ENCODE assay signal across 12 mouse cellular contexts in the genomic region with DNA sequence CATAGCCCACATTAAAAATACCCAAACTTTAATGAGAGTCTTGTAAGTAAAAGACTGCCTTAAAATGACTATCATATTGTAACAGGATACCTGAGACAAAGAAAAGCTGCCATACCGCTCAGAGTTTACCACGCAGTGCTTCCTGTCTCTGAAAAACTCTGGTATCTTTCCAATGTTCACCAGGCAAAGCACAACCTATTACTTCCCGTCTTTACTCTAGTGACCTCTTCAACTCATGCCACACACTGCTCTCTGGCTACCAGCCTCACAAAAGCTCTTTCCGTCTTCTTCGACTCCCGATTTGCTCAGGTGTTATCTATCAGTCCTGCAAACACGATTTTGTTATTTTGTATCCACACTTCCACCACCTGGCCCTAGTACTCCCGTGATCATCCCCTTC. TPM values are rescaled to one million over a fixed set of nuclear protein-coding genes. Genes with fewer than 3 reads are reported as not detected.
DNase-seq lines count a peak whose midpoint lies in the region; ATAC-seq and TF ChIP-seq lines count a peak whose summit lies in the region.
"Had no signal": no experiment of that assay in that cellular context is flagged by ENCODE, and none has a peak within 500 bp of the region (broad histone marks: within the 10 kb centered on the region; RNA-seq: fewer than 3 reads in every experiment).

No protein-coding gene starts in this region.

- no peaks in the 10 kb centered on the region for H3K27me3 ChIP-seq in lung, embryonic 16.5 days (ENCODE audit: control insufficient read depth, insufficient read depth, low read depth, low read length)
- no peaks in the 10 kb centered on the region for H3K27me3 ChIP-seq in midbrain, embryonic 14.5 days (ENCODE audit: control insufficient read depth, insufficient read depth, low read length)
- H3K27me3 ChIP-seq: embryonic facial prominence, embryonic 12.5 days; midbrain, embryonic 13.5 days had no signal

- ATAC-seq in lung, embryonic 16.5 days (ENCODE audit: low read depth): no peak
- peak; percentile 18; the same call in 1 of the 2 replicates for ATAC-seq in granulocyte monocyte progenitor cell, adult 5-6 weeks (replicated peaks; ENCODE audit: poor library complexity, severe bottlenecking)
- ATAC-seq in megakaryocyte progenitor cell, adult 5-6 weeks (replicated peaks; ENCODE audit: poor library complexity): 0 out of 2 replicates have a peak, but pooled peaks have one; percentile 15
- no peak for ATAC-seq in midbrain, embryonic 14.5 days (ENCODE audit: low FRiP score, low TSS enrichment)
- ATAC-seq: midbrain, embryonic 13.5 days had no signal

- H3K9me3 ChIP-seq in lung, embryonic 16.5 days (ENCODE audit: control insufficient read depth, low read length): no peaks in the 10 kb centered on the region
- H3K9me3 ChIP-seq in midbrain, embryonic 14.5 days (ENCODE audit: control insufficient read depth, low read length): no peaks in the 10 kb centered on the region
- H3K9me3 ChIP-seq: embryonic facial prominence, embryonic 12.5 days; midbrain, embryonic 13.5 days had no signal

- H3K36me3 ChIP-seq in lung, embryonic 16.5 days (ENCODE audit: control insufficient read depth, insufficient read depth, low read length): no peaks in the 10 kb centered on the region
- H3K36me3 ChIP-seq in midbrain, embryonic 14.5 days (ENCODE audit: control insufficient read depth, insufficient read depth, low read length): no peaks in the 10 kb centered on the region
- H3K36me3 ChIP-seq: embryonic facial prominence, embryonic 12.5 days; midbrain, embryonic 13.5 days had no signal

- H3K4me3 ChIP-seq in gastrocnemius, adult 2 months: peak overlapping the region; percentile 95
- H3K4me3 ChIP-seq in lung, embryonic 16.5 days (ENCODE audit: low read length): no peak overlapping the region
- H3K4me3 ChIP-seq in midbrain, embryonic 14.5 days (replicated peaks; ENCODE audit: low read depth, low read length): no peak overlapping the region
- H3K4me3 ChIP-seq: embryonic facial prominence, embryonic 12.5 days; midbrain, embryonic 13.5 days had no signal

- peaks cover 28% of the 10 kb centered on the region for H3K4me1 ChIP-seq in lung, embryonic 16.5 days (replicated peaks; ENCODE audit: control insufficient read depth, insufficient read depth, low read length)
- peaks cover 20% of the 10 kb centered on the region for H3K4me1 ChIP-seq in midbrain, embryonic 14.5 days (ENCODE audit: control insufficient read depth, insufficient read depth, low read length)

- no peak for DNase-seq in gastrocnemius, adult 2 months
- no peak for DNase-seq in gastrocnemius, postnatal 14 days
- DNase-seq in lung, postnatal 4 days: no peak
- DNase-seq in midbrain, embryonic 14.5 days: no peak
- DNase-seq in cerebellum, postnatal 25 days: no peak
- DNase-seq: gastrocnemius, postnatal 25 days; kidney, adult 9 months had no signal

- 30% methylated on average over 8 of the region's 8 CpGs for WGBS in lung, embryonic 16.5 days
- WGBS in midbrain, embryonic 14.5 days: 87% methylated on average over 8 of the region's 8 CpGs

- intact Hi-C loops in gastrocnemius, adult 2 months (cut with DNase I): loop anchor here (5.0 kb wide), 2 partner anchors 67 to 178 kb away; a partner anchor contains a TSS
- intact Hi-C loops in gastrocnemius, postnatal 14 days (cut with DNase I; ENCODE audit: low total_unique reads): no loop called here

- 0 out of 2 replicates have a peak overlapping the region, but pooled peaks have one; percentile 20 for H3K4me2 ChIP-seq in lung, embryonic 16.5 days (ENCODE audit: low read depth, low read length)
- H3K4me2 ChIP-seq in midbrain, embryonic 14.5 days (ENCODE audit: low read length): no peak overlapping the region
- H3K4me2 ChIP-seq: embryonic facial prominence, embryonic 12.5 days; midbrain, embryonic 13.5 days had no signal

- H3K9ac ChIP-seq in lung, embryonic 16.5 days (ENCODE audit: low read length): 0 out of 2 replicates have a peak overlapping the region, but pooled peaks have one; percentile 15
- no peak overlapping the region for H3K9ac ChIP-seq in midbrain, embryonic 14.5 days (replicated peaks; ENCODE audit: low read length)
- H3K9ac ChIP-seq: embryonic facial prominence, embryonic 12.5 days; midbrain, embryonic 13.5 days had no signal

- peak overlapping the region; percentile 94 for H3K27ac ChIP-seq in gastrocnemius, adult 2 months
- H3K27ac ChIP-seq in lung, embryonic 16.5 days (ENCODE audit: low read length): no peak overlapping the region
- no peak overlapping the region for H3K27ac ChIP-seq in midbrain, embryonic 14.5 days (replicated peaks; ENCODE audit: low read depth, low read length)
- H3K27ac ChIP-seq: embryonic facial prominence, embryonic 12.5 days; midbrain, embryonic 13.5 days had no signal

- no peak for TF ChIP-seq CTCF in gastrocnemius, adult 2 months (IDR thresholded peaks at IDR 0.05)

RNA-seq across cellular contexts. Expression of a gene that starts 7.4 kb away (rescaled TPM):
- total RNA-seq in gastrocnemius, adult 2 months (2021): 10 to 100 TPM; 68.2 to 85.6 TPM
- total RNA-seq in gastrocnemius, postnatal 14 days (2021): 10 to 100 TPM; 65.8 to 79.6 TPM
- polyA plus RNA-seq in lung, embryonic 16.5 days (2015; fragmentation: Nextera tagmentation; extraction: Ambion mirVana): 89.9 and 98.3 TPM in 2 replicates
- 90.1 and 111 TPM in 2 replicates for total RNA-seq in granulocyte monocyte progenitor cell, adult 5-6 weeks (2014; fragmentation: Nextera tagmentation)
- 221 and 228 TPM in 2 replicates for total RNA-seq in granulocyte monocyte progenitor cell, adult 5-6 weeks (2017)
- 134 and 137 TPM in 2 replicates for total RNA-seq in megakaryocyte progenitor cell, adult 5-6 weeks (2015)
- 145 and 219 TPM in 2 replicates for total RNA-seq in megakaryocyte progenitor cell, adult 5-6 weeks (2017)
- 105 and 107 TPM in 2 replicates for polyA plus RNA-seq in midbrain, embryonic 14.5 days (2014; fragmentation: Nextera tagmentation; extraction: Ambion mirVana)

Comparison
In these comparisons a context has a peak if more than half of its experiments do, and no peak if none do; other contexts are left out.
1. ATAC-seq: peak in granulocyte monocyte progenitor cell, adult 5-6 weeks (single experiment) and megakaryocyte progenitor cell, adult 5-6 weeks (single experiment); none in lung, embryonic 16.5 days (single experiment) and midbrain, embryonic 14.5 days (single experiment).